Comparison of ENCODE assay signal across 20 mouse cellular contexts in genomic region chr8:84764100-84764499, GRCm38 (mm10). TPM values are rescaled to one million over a fixed set of nuclear protein-coding genes. Genes with fewer than 3 reads are reported as not detected.
DNase-seq lines count a peak whose midpoint lies in the region; ATAC-seq and TF ChIP-seq lines count a peak whose summit lies in the region.
"Had no signal": no experiment of that assay in that cellular context is flagged by ENCODE, and none has a peak within 500 bp of the region (broad histone marks: within the 10 kb centered on the region; RNA-seq: fewer than 3 reads in every experiment).

No protein-coding gene starts in this region.

- WGBS in lung, postnatal 0 days = 50% methylated on average over 4 of the region's 4 CpGs
- 57% methylated on average over 4 of the region's 4 CpGs for WGBS in stomach, embryonic 15.5 days

- H3K4me3 ChIP-seq in gastrocnemius, adult 2 months = no peak overlapping the region
- H3K4me3 ChIP-seq in lung, postnatal 0 days (ENCODE audit: low read depth, low read length) = no peak overlapping the region
- no peak overlapping the region for H3K4me3 ChIP-seq in stomach, embryonic 15.5 days (replicated peaks)
- H3K4me3 ChIP-seq: embryonic facial prominence, embryonic 10.5 days; erythroblast, embryonic 14.5 days; limb, embryonic 13.5 days; liver, embryonic 15.5 days; neural tube, embryonic 13.5 days had no signal

- no peak for TF ChIP-seq EP300 in lung, postnatal 0 days (IDR thresholded peaks at IDR 0.05)

- peaks cover 8% of the 10 kb centered on the region; the same call in 1 of the 2 replicates for H3K4me1 ChIP-seq in lung, postnatal 0 days (ENCODE audit: insufficient read depth, low read depth, low read length)
- H3K4me1 ChIP-seq in stomach, embryonic 15.5 days = peaks cover 17% of the 10 kb centered on the region
- H3K4me1 ChIP-seq: liver, embryonic 15.5 days had no signal

- H3K4me2 ChIP-seq in lung, postnatal 0 days (replicated peaks; ENCODE audit: low read depth, low read length) = no peak overlapping the region
- H3K4me2 ChIP-seq in stomach, embryonic 15.5 days = no peak overlapping the region
- H3K4me2 ChIP-seq: heart, embryonic 11.5 days; limb, embryonic 13.5 days; liver, embryonic 15.5 days had no signal

- no peak for TF ChIP-seq CTCF in gastrocnemius, adult 2 months (IDR thresholded peaks at IDR 0.05)
- TF ChIP-seq CTCF in lung, postnatal 0 days (IDR thresholded peaks at IDR 0.05) = peak; percentile 35; the same call in 1 of the 2 replicates

- intact Hi-C loops in gastrocnemius, adult 2 months (cut with DNase I) = loop anchor here (2.0 to 5.0 kb wide), 2 partner anchors 15 to 33 kb away; no protein-coding TSS in a partner anchor

- H3K27ac ChIP-seq in gastrocnemius, adult 2 months = peak overlapping the region; percentile 96
- no peak overlapping the region for H3K27ac ChIP-seq in lung, postnatal 0 days (ENCODE audit: low read length)
- no peak overlapping the region for H3K27ac ChIP-seq in stomach, embryonic 15.5 days
- H3K27ac ChIP-seq: embryonic facial prominence, embryonic 10.5 days; limb, embryonic 13.5 days; liver, embryonic 15.5 days had no signal

- H3K9ac ChIP-seq in lung, postnatal 0 days (replicated peaks; ENCODE audit: low read depth) = no peak overlapping the region
- no peak overlapping the region for H3K9ac ChIP-seq in stomach, embryonic 15.5 days
- H3K9ac ChIP-seq: limb, embryonic 13.5 days; liver, embryonic 15.5 days had no signal

- H3K27me3 ChIP-seq in lung, postnatal 0 days (replicated peaks; ENCODE audit: insufficient read depth, low read length) = no peaks in the 10 kb centered on the region
- H3K27me3 ChIP-seq in stomach, embryonic 15.5 days (replicated peaks) = no peaks in the 10 kb centered on the region

- peak; percentile 52 for ATAC-seq in lung, postnatal 0 days
- peak; percentile 67 for ATAC-seq in stomach, embryonic 15.5 days (ENCODE audit: insufficient read depth, low FRiP score, low read depth)

- no peaks in the 10 kb centered on the region for H3K9me3 ChIP-seq in lung, postnatal 0 days (ENCODE audit: low read length)
- H3K9me3 ChIP-seq in stomach, embryonic 15.5 days = no peaks in the 10 kb centered on the region
- H3K9me3 ChIP-seq: embryonic facial prominence, embryonic 10.5 days; limb, embryonic 13.5 days; liver, embryonic 15.5 days; neural tube, embryonic 13.5 days had no signal

- 0 out of 2 replicates have a peak, but pooled peaks cover 6% of the 10 kb centered on the region for H3K36me3 ChIP-seq in lung, postnatal 0 days (ENCODE audit: insufficient read depth, low read length)
- peaks cover 11% of the 10 kb centered on the region; the same call in 1 of the 2 replicates for H3K36me3 ChIP-seq in stomach, embryonic 15.5 days
- H3K36me3 ChIP-seq: embryonic facial prominence, embryonic 10.5 days; liver, embryonic 15.5 days; neural tube, embryonic 13.5 days had no signal

- peak; percentile 69 for DNase-seq in cerebellum, adult 11-12 months
- no peak for DNase-seq in cerebellum, adult 11 months
- peak; percentile 24 for DNase-seq in gastrocnemius, adult 2 months
- no peak for DNase-seq in gastrocnemius, postnatal 10 days
- DNase-seq in lung, postnatal 0 days (ENCODE audit: low spot score) = peak; percentile 49
- DNase-seq in lung, postnatal 14 days = no peak
- no peak for DNase-seq in ovary, postnatal 10 days (ENCODE audit: low spot score)
- DNase-seq: cerebellum, adult 8-10 months; heart, postnatal 14 days; kidney, adult 18-20 months; kidney, postnatal 14 days; right cerebral cortex, postnatal 4 days; thymus, adult 18-20 months had no signal

RNA-seq across cellular contexts. Expression of gene Nfix, which starts 36.0 kb away (rescaled TPM):
- 100 to 1,000 TPM; 465 to 558 TPM for total RNA-seq in gastrocnemius, adult 2 months (2021)
- 100 to 1,000 TPM; 598 to 734 TPM for total RNA-seq in gastrocnemius, postnatal 10 days (2021)
- polyA plus RNA-seq in lung, postnatal 0 days (2015; fragmentation: Nextera tagmentation; extraction: Ambion mirVana) = 38.8 and 45.1 TPM in 2 replicates
- polyA plus RNA-seq in stomach, embryonic 15.5 days (2015; fragmentation: Nextera tagmentation; extraction: Ambion mirVana) = 28.7 and 29.3 TPM in 2 replicates

RNA-seq across cellular contexts. Expression of gene G430095P16Rik, which starts 41.3 kb away (rescaled TPM):
- total RNA-seq in gastrocnemius, adult 2 months (2021) = under 1 TPM; 0.36 to 0.78 TPM
- 1 to 10 TPM; 2.2 to 2.8 TPM for total RNA-seq in gastrocnemius, postnatal 10 days (2021)
- polyA plus RNA-seq in lung, postnatal 0 days (2015; fragmentation: Nextera tagmentation; extraction: Ambion mirVana) = 2.0 and 2.8 TPM in 2 replicates
- polyA plus RNA-seq in stomach, embryonic 15.5 days (2015; fragmentation: Nextera tagmentation; extraction: Ambion mirVana) = 3.5 and 4.1 TPM in 2 replicates

RNA-seq across cellular contexts. Expression of gene Dand5, which starts 58.5 kb away (rescaled TPM):
- total RNA-seq in gastrocnemius, adult 2 months (2021) = 10 to 100 TPM; 10.2 to 14.3 TPM
- total RNA-seq in gastrocnemius, postnatal 10 days (2021) = 1 to 10 TPM; 5.8 to 7.3 TPM
- 6.2 and 6.8 TPM in 2 replicates for polyA plus RNA-seq in lung, postnatal 0 days (2015; fragmentation: Nextera tagmentation; extraction: Ambion mirVana)
- 6.3 and 6.9 TPM in 2 replicates for polyA plus RNA-seq in stomach, embryonic 15.5 days (2015; fragmentation: Nextera tagmentation; extraction: Ambion mirVana)

Comparison
In these comparisons a context has a peak if more than half of its experiments do, and no peak if none do; other contexts are left out.
1. DNase-seq: peak in cerebellum, adult 11-12 months (single experiment), gastrocnemius, adult 2 months (single experiment) and lung, postnatal 0 days (single experiment); none in cerebellum, adult 11 months (single experiment), gastrocnemius, postnatal 10 days (single experiment), lung, postnatal 14 days (single experiment) and ovary, postnatal 10 days (single experiment).